Mouse (Mus musculus) C2C12 (cell line): ENCODE results near the gene Sppl3.

Experiments
- CEBPB ChIP-seq: IDR thresholded peaks from one replicate; pipeline ENCODE4 v1.6.1; 2011; ENCODE audit warnings: low read depth, mild to moderate bottlenecking, control low read depth, moderate library complexity
- CTCF ChIP-seq: IDR thresholded peaks from one replicate; pipeline ENCODE4 v1.5.1; 2011; ENCODE audit not compliant: control insufficient read depth, insufficient read depth, insufficient read length
- MAX ChIP-seq: IDR thresholded peaks from one replicate; pipeline ENCODE4 v1.6.1; 2011; ENCODE audit warnings: mild to moderate bottlenecking, control low read depth
- MYOD1 ChIP-seq: IDR thresholded peaks from one replicate; pipeline ENCODE4 v1.6.1; 2011; ENCODE audit warnings: low read depth; ENCODE audit not compliant: control insufficient read depth, insufficient read length

GRCm38 (mm10) chr5:115049692-115050091, 38.8 kb downstream of the Sppl3 start:
- no peak for TF ChIP-seq CTCF
- no peak for TF ChIP-seq CEBPB
- TF ChIP-seq MAX, result no peak
- TF ChIP-seq MYOD1, result no peak
